Mouse (Mus musculus) forebrain, embryonic 12.5 days (tissue): ENCODE measurements at regions not wholly inside any gene's neighbourhood (a gene's known extent, or its start where the extent isn't known, plus 50 kb on each side); places are given as distances from the start of the nearest gene placed in this dataset.
"Not testable (repeated sequence)": the region's sequence is repeated elsewhere in the genome, so short reads cannot be mapped to it uniquely, and the experiment has no call there.

Source experiments
- ATAC-seq: fragments of 200-750 bp; cut with Nextera tagmentation; 2 replicates; pipeline ENCODE4 v1.8.0; 2017; ENCODE audit warnings: moderate TSS enrichment; ENCODE audit not compliant: low FRiP score
- H3K27ac ChIP-seq: fragments of 300-500 bp; sonication (generic); 2 replicates; pipeline ENCODE4 v1.5.1; 2016; ENCODE audit warnings: mild to moderate bottlenecking
- H3K27me3 ChIP-seq: fragments of 300-500 bp; sonication (generic); 2 replicates; pipeline ENCODE4 v1.6.1; 2016; ENCODE audit warnings: mild to moderate bottlenecking
- H3K36me3 ChIP-seq: fragments of 300-500 bp; sonication (generic); replicated peaks from 2 replicates; pipeline ENCODE4 v1.6.1; 2016; ENCODE audit warnings: mild to moderate bottlenecking
- H3K4me1 ChIP-seq: fragments of 300-500 bp; sonication (generic); 2 replicates; pipeline ENCODE4 v1.6.1; 2016
- H3K4me2 ChIP-seq: fragments of 300-500 bp; sonication (generic); 2 replicates; pipeline ENCODE4 v1.6.1; 2016; ENCODE audit warnings: mild to moderate bottlenecking, moderate library complexity
- H3K4me3 ChIP-seq: fragments of 300-500 bp; sonication (generic); replicated peaks from 2 replicates; pipeline ENCODE4 v1.5.1; 2016; ENCODE audit warnings: mild to moderate bottlenecking
- H3K9ac ChIP-seq: fragments of 300-500 bp; sonication (generic); 2 replicates; pipeline ENCODE4 v1.6.1; 2016; ENCODE audit warnings: mild to moderate bottlenecking
- H3K9me3 ChIP-seq: fragments of 300-500 bp; sonication (generic); 2 replicates; pipeline ENCODE4 v1.6.1; 2016
- WGBS: fragments of 180-500 bp; shearing (Covaris S2); methylation state at CpG from one replicate; pipeline ENCODE4 v1.1.7; 2016; 5-methylcytosine and 5-hydroxymethylcytosine counted together

- Histone ChIP-seq H3K9me3 (no peaks in the 10 kb centered on the region), H3K27me3 (no peaks in the 10 kb centered on the region), H3K9ac (no peak overlapping the region), H3K27ac (no peak overlapping the region), H3K36me3 (no peaks in the 10 kb centered on the region), H3K4me2 (no peak overlapping the region), H3K4me1 (no peaks in the 10 kb centered on the region), H3K4me3 (no peak overlapping the region)
- ATAC-seq: no peak
Observed at GRCm38 (mm10) chr6:13006596-13006995, 63.0 kb upstream of the Tmem106b start.

DNA sequence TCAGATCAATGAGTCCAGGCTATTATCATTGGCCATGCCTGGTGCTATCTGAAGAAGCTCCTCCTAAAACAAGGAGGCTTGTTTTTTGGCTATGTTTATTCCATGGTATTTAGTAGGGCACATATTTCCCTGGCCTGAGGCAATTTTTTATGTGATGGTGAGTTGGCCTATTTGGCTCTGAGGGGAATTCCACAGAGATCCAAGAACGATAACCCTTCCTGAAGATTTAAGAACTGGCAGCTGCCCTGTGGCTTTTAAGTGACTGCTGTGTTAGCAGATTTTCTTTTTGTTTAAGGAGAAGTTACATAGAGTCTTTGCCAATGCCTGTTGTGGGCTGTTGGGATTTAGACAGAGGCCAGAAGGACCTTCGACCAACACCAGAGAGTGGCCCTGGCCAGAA, 74.9 kb upstream of the Tmem106b start:
- Histone ChIP-seq H3K36me3 (no peaks in the 10 kb centered on the region), H3K27me3 (no peaks in the 10 kb centered on the region), H3K9me3 (0 out of 2 replicates have a peak, but pooled peaks cover 7% of the 10 kb centered on the region), H3K4me3 (no peak overlapping the region), H3K27ac (no peak overlapping the region), H3K9ac (no peak overlapping the region), H3K4me2 (no peak overlapping the region), H3K4me1 (no peaks in the 10 kb centered on the region)
- WGBS: 96% methylated on average over 2 of the region's 2 CpGs
- ATAC-seq: no peak

- Histone ChIP-seq H3K4me2 (no peak overlapping the region), H3K9me3 (no peaks in the 10 kb centered on the region), H3K4me3 (no peak overlapping the region), H3K27me3 (no peaks in the 10 kb centered on the region), H3K4me1 (no peaks in the 10 kb centered on the region), H3K36me3 (no peaks in the 10 kb centered on the region), H3K9ac (no peak overlapping the region), H3K27ac (no peak overlapping the region)
- ATAC-seq: no peak
- WGBS: 87% methylated on average over 2 of the region's 2 CpGs
Observed at GRCm38 (mm10) chr6:12993772-12994171, 75.8 kb upstream of the Tmem106b start.

DNA sequence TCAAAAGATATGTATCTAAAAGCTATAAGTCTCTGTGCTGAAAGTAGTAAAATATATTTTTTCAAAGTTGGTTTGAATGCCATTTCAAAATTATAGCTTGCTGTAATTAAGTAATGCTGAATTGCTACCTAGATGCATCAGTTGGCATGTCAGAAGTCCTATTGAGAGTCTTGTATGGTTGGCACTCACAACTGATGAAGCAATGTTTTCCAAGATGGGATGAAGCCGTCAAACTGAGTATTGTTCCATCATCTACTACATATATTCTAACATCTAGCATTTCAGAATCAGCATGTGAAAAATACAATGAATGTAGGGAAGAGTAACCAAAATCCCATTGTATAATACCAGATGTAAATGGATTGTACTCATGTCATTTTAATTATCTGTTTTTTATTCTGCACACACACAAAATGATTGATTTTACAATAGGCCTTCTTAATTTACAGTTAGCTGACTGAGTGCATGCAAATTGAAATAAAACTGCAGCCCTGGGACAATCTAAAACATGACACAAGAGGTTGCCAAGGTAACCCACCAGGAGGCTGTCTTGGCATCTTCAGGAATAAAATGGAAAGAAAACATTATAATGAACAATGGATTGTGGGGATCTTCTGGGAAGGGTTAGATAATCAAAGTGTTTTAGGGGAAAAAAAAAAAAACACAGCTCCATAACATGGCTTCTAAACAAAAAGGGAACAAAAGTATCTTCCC, 92.2 kb upstream of the Tmem106b start:
- no peaks in the 10 kb centered on the region for H3K36me3 ChIP-seq
- no peak overlapping the region for H3K9ac ChIP-seq
- H3K27ac ChIP-seq: no peak overlapping the region
- H3K4me3 ChIP-seq: no peak overlapping the region
- no peaks in the 10 kb centered on the region for H3K4me1 ChIP-seq
- peak; percentile 75 for ATAC-seq
- no peaks in the 10 kb centered on the region for H3K9me3 ChIP-seq
- WGBS: 59% methylated on average over 1 of the region's 1 CpGs
- no peaks in the 10 kb centered on the region for H3K27me3 ChIP-seq
- no peak overlapping the region for H3K4me2 ChIP-seq

- Histone ChIP-seq H3K27ac (no peak overlapping the region), H3K9ac (no peak overlapping the region), H3K9me3 (no peaks in the 10 kb centered on the region), H3K4me1 (no peaks in the 10 kb centered on the region), H3K36me3 (no peaks in the 10 kb centered on the region), H3K27me3 (no peaks in the 10 kb centered on the region), H3K4me3 (no peak overlapping the region), H3K4me2 (no peak overlapping the region)
- 76% methylated on average over 1 of the region's 1 CpGs for WGBS
- ATAC-seq: no peak
Observed at GRCm38 (mm10) chr6:12971604-12972003, 98.0 kb upstream of the Tmem106b start.

GRCm38 (mm10) chr6:12967291-12967690, 102.3 kb upstream of the Tmem106b start:
- no peak overlapping the region for H3K9ac ChIP-seq

GRCm38 (mm10) chr6:12957797-12958196, 111.8 kb upstream of the Tmem106b start:
- Histone ChIP-seq H3K9ac (no peak overlapping the region), H3K27me3 (no peaks in the 10 kb centered on the region), H3K4me3 (no peak overlapping the region), H3K4me2 (no peak overlapping the region), H3K27ac (no peak overlapping the region), H3K36me3 (no peaks in the 10 kb centered on the region), H3K9me3 (no peaks in the 10 kb centered on the region), H3K4me1 (no peaks in the 10 kb centered on the region)
- 93% methylated on average over 6 of the region's 6 CpGs for WGBS
- no peak for ATAC-seq

More at GRCm38 (mm10) chr6:12967291-12967690, 102.3 kb upstream of the Tmem106b start:
- no peak overlapping the region for H3K4me3 ChIP-seq
- no peak for ATAC-seq
- WGBS: 93% methylated on average over 2 of the region's 2 CpGs
- H3K27me3 ChIP-seq: no peaks in the 10 kb centered on the region
- H3K9me3 ChIP-seq: no peaks in the 10 kb centered on the region
- no peaks in the 10 kb centered on the region for H3K4me1 ChIP-seq
- no peaks in the 10 kb centered on the region for H3K36me3 ChIP-seq
- H3K4me2 ChIP-seq: no peak overlapping the region
- H3K27ac ChIP-seq: no peak overlapping the region

GRCm38 (mm10) chr6:12911610-12912009, 157.9 kb upstream of the Tmem106b start:
- Histone ChIP-seq H3K4me3 (no peak overlapping the region), H3K36me3 (no peaks in the 10 kb centered on the region), H3K4me2 (no peak overlapping the region), H3K9ac (no peak overlapping the region), H3K27me3 (no peaks in the 10 kb centered on the region), H3K27ac (no peak overlapping the region), H3K4me1 (no peaks in the 10 kb centered on the region), H3K9me3 (no peaks in the 10 kb centered on the region)
- WGBS: 81% methylated on average over 3 of the region's 3 CpGs
- no peak for ATAC-seq

DNA sequence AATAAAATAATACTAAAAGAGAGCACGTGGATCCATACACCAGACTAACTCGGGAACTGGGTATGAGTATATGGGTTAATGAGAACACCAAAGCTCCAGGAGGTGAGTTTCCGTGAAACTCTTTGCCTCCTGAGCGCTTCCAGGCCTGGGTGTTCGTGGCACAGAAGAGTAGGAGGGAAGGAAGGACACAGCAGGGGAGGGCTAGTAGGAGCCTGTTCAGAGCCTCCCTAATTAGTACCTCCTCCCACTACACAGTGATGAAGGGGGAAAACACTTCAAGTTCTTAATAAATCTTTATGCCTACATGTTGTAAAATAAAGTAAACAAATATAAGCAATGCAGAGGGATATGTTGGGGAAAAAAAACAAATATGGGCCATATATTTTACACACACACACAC, 143.7 kb upstream of the Thsd7a start:
- ATAC-seq: no peak; the same call in 1 of the 2 replicates
- Histone ChIP-seq H3K27ac (no peak overlapping the region), H3K9me3 (no peaks in the 10 kb centered on the region), H3K27me3 (no peaks in the 10 kb centered on the region), H3K4me2 (no peak overlapping the region), H3K36me3 (no peaks in the 10 kb centered on the region), H3K4me1 (no peaks in the 10 kb centered on the region), H3K9ac (no peak overlapping the region), H3K4me3 (no peak overlapping the region)
- 58% methylated on average over 5 of the region's 5 CpGs for WGBS

GRCm38 (mm10) chr6:12876947-12877346, 127.7 kb upstream of the Thsd7a start:
- H3K4me1 ChIP-seq, H3K27me3 ChIP-seq, H3K4me3 ChIP-seq, H3K36me3 ChIP-seq, H3K9me3 ChIP-seq, H3K9ac ChIP-seq, H3K4me2 ChIP-seq, H3K27ac ChIP-seq, ATAC-seq: not testable (repeated sequence)
- WGBS: 34% methylated on average over 1 of the region's 1 CpGs

GRCm38 (mm10) chr6:12876366-12876765, 127.2 kb upstream of the Thsd7a start:
- 27% methylated on average over 4 of the region's 4 CpGs for WGBS
- no peaks in the 10 kb centered on the region for H3K36me3 ChIP-seq
- H3K4me3 ChIP-seq: no peak overlapping the region
- H3K4me1 ChIP-seq: no peaks in the 10 kb centered on the region
- no peaks in the 10 kb centered on the region for H3K9me3 ChIP-seq
- ATAC-seq: no peak
- H3K27me3 ChIP-seq: no peaks in the 10 kb centered on the region
- H3K9ac ChIP-seq: no peak overlapping the region
- no peak overlapping the region for H3K4me2 ChIP-seq
- H3K27ac ChIP-seq: no peak overlapping the region

- no peak overlapping the region for H3K9ac ChIP-seq
- ATAC-seq: no peak
- H3K27ac ChIP-seq: no peak overlapping the region
- H3K27me3 ChIP-seq: no peaks in the 10 kb centered on the region
- H3K4me1 ChIP-seq: no peaks in the 10 kb centered on the region
- no peak overlapping the region for H3K4me3 ChIP-seq
- no peaks in the 10 kb centered on the region for H3K36me3 ChIP-seq
- H3K4me2 ChIP-seq: no peak overlapping the region
- no peaks in the 10 kb centered on the region for H3K9me3 ChIP-seq
- WGBS: 91% methylated on average over 4 of the region's 4 CpGs
Observed at GRCm38 (mm10) chr6:12868251-12868650, 119.0 kb upstream of the Thsd7a start.

GRCm38 (mm10) chr6:12852041-12852440, 102.8 kb upstream of the Thsd7a start:
- 85% methylated on average over 1 of the region's 1 CpGs for WGBS
- Histone ChIP-seq H3K4me1 (no peaks in the 10 kb centered on the region), H3K9me3 (no peaks in the 10 kb centered on the region), H3K4me3 (no peak overlapping the region), H3K27ac (no peak overlapping the region), H3K9ac (no peak overlapping the region), H3K27me3 (no peaks in the 10 kb centered on the region), H3K36me3 (no peaks in the 10 kb centered on the region), H3K4me2 (no peak overlapping the region)
- no peak for ATAC-seq
